Mouse (Mus musculus) left cerebral cortex, postnatal 14 days (tissue): ENCODE measurements around the gene Sema3f. TPM values are rescaled to one million over a fixed set of nuclear protein-coding genes. Genes with fewer than 3 reads are reported as not detected.
A peak's percentile ranks its signal among the peaks of the same experiment; 100 is the strongest.

Source experiments
- DNase-seq, 2 experiments: peaks; one replicate each; pipeline ENCODE4 v3.0.0; 2021 to 2022; ENCODE audit warnings: low spot score in 2 of 2, mixed read lengths in 1 of 2
- intact Hi-C: fragments of 180-260 bp; cut with DNase I; formaldehyde crosslinking; loops from one replicate; pipeline ENCODE4 v1.15.1; 2025
- long read RNA-seq, 2 experiments: library from polyadenylated mRNA; stranded (forward); transcript quantifications; one replicate each; pipeline ENCODE4 v2.0.0; 2021
- total RNA-seq, 2 experiments: library from RNA; stranded (reverse); gene quantifications; 2 replicates each; pipeline ENCODE4 v1.2.3; 2021

The Sema3f gene
- 10 to 100 TPM; 11.7 to 16.2 TPM for total RNA-seq
- long read RNA-seq, experiment 1, partial matches to known transcripts: 1 of 10 reads
- long read RNA-seq, experiment 1, other reads (novel, unspliced or antisense): 9 of 10 reads
- long read RNA-seq, experiment 2, partial matches to known transcripts: 0 of 4 reads
- long read RNA-seq, experiment 2, other reads (novel, unspliced or antisense): 4 of 4 reads

DNA sequence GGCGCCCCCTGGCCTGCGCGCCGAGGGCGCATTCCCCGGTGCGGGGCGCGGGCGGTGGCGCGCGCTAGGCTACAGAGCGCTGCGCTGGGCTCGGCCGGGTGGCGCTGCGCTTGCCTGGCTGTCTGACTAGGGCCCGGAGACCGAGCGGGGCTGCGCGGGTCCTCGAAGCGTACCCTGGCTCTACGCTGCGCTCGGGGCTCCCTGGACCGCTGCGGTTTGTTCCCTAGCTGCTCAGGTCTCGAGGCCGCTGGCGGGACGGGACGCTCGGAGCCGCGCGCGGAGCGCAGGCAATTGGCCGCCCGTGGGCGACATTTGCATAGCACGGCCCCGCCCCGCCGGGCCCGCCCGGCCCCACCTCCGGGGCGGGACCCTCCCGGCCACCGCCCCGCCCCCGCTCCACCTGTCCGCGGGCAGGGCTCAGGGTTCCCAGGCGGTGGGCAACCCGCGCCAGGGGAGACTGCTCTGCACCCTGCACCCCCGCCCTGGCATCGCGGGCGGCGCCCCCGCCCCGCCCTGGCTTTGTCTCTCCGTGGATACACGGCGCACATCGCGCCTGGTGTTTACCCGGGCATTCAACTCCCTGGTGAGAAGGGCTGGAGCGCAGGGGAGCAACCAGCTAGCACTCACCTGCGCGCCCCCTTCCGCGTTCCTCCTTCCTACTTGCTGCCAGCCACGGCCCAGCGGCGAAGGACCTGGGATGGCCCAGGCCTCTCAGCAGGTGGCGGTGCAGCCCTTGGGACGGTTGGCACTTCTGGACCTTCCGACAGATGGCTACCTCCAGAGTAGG is at the start of gene Sema3f:
Gene Sema3f (minus strand): TSS at position 779 of the 787 bp plus-strand sequence.
- peak; percentile 47 to 67 for DNase-seq
- intact Hi-C loops: no loop called here

DNA sequence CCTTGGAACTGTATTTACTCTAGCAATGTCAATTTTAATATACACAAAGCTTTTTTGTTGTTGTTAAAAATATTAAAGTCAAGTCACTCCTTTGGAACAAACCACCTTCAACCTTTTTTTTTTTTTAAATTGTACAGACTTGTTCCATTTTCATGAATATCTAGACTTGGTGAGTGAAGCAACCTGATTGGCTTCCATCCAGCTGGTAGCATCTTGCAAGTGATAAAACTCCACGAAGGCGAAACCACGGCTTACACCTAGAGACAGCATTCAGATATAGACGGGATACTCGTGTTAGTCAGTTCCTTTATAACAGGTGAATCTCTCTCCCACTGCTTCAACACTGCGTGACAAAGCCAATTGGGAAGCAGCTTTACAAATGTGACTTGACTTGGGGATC is 49.3 kb upstream of the Sema3f start:
- intact Hi-C loops: no loop called here
- DNase-seq: no peak

DNA sequence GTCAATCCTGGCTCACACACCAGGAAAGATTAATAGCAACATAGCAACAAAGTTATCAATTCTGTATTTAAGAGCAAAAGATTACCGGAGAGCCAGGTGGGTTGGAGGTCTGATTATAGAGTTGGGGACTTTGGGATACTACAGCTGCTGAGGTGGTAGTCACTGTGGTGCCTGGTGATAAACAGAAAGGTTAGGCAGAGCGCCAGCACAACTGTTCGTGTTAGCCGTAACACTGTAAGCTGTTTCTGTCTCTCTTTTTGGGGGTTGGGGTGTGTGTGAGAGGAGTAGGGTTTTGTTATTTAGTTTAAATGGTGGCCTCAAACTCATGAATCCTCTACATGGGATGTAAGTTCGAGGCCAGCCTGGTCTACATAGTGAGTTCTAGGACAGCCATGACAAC is 40.1 kb upstream of the Sema3f start:
- intact Hi-C loops: no loop called here
- DNase-seq: no peak

DNA sequence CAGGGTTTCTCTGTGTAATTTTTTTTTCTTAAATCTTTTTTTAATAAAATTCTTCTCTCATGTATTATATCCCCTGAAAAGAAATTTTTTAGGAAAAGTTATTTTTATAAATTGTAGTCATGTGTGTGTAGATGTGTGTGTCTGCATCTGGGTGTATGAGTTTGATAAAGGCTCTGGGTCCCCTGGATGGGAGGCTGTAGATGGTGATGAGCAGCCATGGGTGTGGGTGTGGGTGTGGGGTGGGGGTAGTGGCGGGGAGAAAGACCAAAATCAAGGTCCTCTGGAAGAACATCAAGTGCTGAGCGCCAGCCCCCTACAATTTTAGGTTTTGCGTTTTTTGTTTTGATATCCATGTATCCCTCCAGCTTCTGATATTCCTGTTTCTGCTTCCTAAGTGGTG is 37.8 kb upstream of the Sema3f start:
- intact Hi-C loops: no loop called here
- DNase-seq: no peak

DNA sequence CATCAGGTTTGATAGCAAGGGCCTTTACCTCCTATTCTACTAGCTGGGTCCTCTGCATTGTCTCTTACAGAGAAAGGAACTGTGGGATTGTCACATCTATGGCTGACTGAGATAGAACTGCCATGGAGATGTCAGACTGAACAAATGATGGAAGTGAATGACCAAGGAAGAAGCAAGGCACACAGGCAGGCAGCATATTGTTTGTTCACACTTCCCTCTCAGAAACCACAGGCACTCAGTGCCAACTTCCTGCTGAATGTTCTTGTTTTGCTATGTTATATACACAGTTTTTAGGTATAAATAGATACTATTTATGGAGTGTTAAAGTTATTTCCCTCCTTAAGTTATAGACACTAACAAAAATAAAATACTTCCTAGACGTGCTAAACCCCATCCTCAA is 37.0 kb upstream of the Sema3f start:
- intact Hi-C loops: no loop called here
- DNase-seq: no peak

DNA sequence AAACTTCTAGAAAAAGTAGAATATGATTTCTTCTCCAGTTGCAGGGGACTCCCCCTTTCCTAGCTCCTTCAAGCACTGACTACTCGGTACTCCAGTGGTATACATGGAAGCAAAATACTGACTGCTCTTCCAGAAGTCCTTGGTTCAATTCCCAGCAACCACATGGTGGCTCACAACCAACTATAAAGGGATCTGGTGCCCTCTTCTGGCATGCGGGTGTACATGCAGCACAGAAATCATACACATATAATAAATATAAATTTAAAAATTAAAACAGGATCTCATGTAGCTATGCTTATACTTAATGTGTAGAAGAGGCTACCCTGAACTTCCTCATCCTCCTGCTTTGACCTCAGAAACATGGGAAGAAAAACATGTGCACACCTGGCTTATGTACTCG is 36.4 kb upstream of the Sema3f start:
- intact Hi-C loops: no loop called here
- no peak for DNase-seq

DNA sequence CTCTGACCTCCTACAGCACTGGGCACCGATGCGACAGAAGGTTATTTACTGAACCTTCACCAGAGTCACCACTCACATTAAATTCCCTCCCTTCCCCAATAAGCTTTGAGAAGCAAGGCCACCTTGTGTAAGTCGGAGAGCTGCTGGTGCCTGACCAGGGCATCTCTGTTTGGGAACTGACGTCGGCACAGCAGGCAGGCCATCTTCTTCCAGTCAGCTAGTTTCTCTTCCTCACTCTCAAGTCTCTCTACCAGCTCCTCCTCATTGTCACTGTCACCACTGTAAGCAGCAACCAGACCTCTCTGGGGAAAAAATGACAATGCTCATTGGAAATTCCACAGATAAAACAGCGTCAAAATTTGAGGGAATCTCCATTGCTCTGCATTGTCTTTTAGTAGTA is 33.8 kb upstream of the Sema3f start:
- intact Hi-C loops: no loop called here
- DNase-seq: no peak

DNA sequence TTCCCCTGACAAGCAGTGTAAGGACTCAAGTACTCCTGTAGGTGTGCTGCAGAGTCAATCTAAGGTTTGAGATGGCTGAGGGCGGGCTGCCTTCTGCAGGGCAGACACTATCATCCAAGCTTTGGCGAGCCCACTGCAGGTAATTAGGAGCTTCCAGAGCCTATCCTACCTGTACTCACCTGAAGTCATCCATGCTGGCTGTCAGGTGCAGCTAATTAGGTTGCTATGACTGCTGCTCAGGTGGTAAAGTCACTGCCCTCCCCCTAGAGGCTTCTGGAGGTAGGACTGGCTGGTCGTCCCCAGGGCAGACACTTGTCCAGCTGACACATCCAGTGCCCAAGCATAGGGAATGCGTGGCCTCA is 28.5 kb upstream of the Sema3f start:
- peak; percentile 34 to 45 for DNase-seq
- intact Hi-C loops: loop anchor here (1.0 to 5.0 kb wide), 2 partner anchors 54 to 137 kb away; no protein-coding TSS in a partner anchor

DNA sequence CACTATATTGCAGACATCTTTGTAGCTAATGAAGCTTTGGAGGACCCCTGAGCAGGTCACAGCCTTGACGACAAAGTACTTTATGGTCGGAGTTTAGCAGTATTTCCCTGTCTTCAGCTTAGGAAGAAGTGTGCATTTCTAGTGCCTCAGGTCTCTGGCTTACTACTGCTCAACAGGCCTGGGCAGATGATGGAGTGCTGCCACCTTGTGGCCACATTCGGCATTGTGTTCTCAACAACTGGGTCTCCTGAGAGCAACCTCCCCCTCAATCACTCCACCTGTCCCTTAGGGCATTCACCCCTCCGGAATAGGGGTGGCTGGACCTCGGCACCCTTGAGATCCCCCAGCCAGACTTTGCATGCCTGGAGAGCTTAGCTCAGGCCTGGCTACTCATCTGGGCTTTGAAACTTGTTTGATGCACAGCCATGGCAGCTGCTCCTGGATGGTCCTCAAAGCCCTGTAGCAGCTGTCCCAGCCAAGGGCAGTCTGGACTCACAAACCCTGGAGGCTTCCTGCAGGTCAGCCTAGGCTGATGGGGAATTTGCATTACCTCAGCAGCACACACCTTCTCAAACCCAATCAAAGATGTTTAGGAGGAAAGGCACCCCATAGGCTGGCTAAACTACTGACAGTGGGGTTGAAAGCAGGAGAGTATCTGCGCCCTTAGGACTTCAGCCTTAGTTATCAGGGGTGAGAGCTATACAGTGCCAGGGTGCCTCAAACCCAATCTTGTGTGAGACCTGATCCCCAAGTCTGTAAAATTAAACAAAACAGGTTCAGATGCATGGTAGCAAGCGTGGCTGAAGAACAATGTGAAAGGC is 28.0 kb upstream of the Sema3f start:
- DNase-seq: peak; percentile 92 to 95
- intact Hi-C loops: loop anchor here (1.0 to 5.0 kb wide), 2 partner anchors 53 to 136 kb away; no protein-coding TSS in a partner anchor

DNA sequence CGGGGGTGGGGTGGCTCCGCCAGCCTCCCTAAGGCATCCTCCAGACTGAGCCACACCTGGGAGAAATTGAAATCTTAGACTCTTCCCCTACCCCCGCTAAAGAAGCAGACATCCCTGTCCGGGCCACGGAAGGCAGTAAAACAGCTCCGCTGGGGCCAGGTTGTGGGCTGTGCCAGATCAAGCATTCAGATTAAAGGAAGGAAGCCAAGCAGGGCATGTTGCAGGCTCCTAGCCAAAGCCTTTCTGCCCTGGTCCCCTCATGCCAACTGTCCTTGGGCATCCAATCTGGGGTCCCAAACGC is 25.9 kb upstream of the Sema3f start:
- intact Hi-C loops: loop anchor here (5.0 kb wide), 1 partner anchor 134 kb away; no protein-coding TSS in a partner anchor
- DNase-seq: no peak

DNA sequence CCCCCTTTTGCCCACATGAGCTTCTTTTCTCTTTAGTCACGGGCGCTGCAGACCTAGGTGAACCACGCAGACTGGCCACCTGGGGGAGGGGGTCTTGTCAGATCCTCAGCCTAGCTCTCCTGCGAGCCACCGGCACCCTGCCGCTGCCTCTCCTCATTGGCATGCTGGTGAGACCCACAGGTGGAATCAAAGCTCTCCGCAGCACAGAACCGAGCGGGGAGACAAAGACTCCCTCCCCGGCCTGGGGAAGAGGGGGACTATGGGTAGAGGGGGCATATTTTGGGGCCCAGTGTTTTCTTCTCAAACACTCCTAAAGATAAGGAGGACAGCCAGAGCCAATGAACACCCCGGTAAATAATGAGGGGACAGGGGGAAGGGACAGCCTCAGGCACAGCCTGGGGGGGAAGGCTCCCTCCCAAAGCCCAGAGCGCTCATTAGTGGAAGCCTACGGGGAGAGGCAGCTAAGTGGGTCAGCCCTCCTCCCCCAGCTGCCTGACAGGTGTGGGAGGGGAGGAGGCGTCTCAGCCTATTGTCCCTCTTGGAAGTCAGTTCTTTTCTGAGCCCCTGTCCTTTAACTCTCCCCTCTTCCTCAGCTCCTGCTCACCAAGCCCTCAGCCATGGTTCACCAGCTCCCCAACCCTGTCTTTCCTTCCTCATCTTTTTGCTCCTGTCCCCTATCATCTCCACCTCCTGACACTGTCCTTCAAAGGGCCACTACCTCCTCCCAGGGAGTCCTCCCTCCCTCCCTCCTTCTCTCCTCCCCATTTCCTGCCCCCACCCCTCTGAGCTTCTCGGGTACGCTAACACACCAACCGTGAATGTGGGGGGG is 25.3 kb upstream of the Sema3f start:
- intact Hi-C loops: loop anchor here (5.0 kb wide), 1 partner anchor 133 kb away; no protein-coding TSS in a partner anchor
- peak in 1 of 2 experiments; percentile 37 for DNase-seq

DNA sequence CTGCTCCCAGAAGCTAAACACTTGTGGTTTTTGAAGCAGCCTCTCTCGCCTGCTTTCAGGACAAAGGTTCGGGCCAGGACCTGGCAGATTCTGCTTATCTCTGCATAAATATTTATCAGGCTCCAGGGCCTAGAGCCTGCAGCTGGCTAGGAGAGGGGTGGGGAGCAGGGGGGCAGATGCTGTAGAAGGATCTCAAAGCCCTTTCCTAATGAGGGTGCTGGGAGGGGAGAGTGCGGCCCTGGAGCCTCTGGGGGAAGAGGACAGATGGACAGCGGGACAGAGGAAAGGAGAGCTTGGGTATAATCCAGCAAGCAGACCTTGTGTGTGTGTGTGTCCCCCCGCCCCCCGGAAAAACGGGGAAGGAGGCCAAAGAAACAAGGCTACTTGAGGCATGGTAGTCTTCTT is 24.3 kb upstream of the Sema3f start:
- intact Hi-C loops: loop anchor here (5.0 kb wide), 1 partner anchor 87 kb away; no protein-coding TSS in a partner anchor
- DNase-seq: no peak

DNA sequence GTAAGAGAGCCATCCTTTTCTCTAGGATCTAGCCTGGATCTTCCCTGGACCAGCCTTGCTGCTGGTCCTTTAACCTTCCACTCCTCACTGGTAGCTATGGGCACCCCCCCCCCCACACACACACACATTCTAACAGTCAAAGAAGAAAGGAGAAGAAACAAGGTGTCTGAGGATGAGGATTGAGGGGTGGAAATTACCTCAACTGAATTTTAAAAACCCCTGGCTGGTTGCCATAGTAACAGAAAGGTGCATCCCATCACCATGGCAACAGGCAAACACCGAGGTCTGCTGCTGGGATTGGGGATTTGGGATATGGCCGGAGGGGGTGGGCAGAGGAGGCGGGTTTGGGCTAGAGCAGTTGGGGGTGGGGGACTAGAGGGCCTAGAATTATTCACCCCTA is 19.4 kb upstream of the Sema3f start:
- no peak for DNase-seq

DNA sequence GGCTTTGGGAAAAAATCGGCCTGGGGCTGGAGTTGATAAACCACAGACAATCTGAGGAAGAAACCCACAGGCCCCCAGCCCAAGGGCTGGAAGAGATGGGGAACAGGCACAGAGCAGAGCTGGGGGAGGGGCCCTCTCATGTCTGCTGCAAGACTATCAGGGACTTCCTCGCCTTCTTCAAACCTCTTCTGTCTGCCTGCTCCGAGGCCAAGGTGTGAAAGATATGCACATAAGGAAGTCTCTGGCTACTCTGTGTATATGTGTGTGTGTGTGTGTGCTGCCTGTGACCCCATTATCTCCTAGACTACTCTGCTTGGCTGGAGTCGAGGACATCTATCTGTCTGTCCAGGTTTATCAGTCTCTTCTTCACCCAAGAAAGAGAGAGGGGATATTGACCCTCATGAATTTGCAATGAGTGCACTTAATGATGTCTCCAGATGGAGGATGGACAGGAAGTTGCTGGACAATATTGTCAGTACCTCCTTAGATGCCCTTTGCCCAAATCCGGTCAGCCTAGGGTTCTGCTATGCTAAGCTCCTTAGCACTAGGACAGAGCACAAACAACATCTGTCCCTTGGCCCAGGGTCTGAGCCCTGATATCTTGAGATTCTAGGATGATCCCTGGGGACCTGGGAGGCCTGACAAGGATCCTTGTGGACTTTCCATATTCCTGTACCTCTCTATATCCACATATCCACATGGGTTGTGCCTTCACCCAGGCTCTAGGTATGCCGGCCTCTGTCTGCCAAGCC is 18.8 kb upstream of the Sema3f start:
- intact Hi-C loops: no loop called here
- DNase-seq: no peak

More for the DNA sequence above, 19.4 kb upstream of the Sema3f start:
- intact Hi-C loops: loop anchor here (5.0 kb wide), 1 partner anchor 82 kb away; no protein-coding TSS in a partner anchor

DNA sequence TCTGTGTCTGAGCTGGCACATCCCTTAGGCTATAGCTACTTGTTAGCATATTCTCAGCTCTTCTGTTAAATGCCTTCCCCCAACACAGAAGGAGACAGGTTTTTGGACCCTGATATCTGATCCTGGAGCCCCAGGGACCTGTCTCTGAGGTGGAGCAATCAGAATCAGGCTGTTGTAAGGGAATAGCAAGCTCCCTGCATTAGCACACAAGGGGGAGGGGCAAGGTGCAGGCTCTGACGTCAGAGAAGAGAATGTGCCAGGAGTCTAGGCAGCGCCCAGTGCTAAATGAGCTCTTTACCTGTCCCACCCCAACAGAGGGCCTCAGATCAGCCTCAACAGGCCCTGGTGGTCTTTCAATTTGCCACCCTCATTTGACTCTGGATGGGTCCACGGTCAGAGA is 16.8 kb upstream of the Sema3f start:
- intact Hi-C loops: no loop called here
- DNase-seq: no peak

DNA sequence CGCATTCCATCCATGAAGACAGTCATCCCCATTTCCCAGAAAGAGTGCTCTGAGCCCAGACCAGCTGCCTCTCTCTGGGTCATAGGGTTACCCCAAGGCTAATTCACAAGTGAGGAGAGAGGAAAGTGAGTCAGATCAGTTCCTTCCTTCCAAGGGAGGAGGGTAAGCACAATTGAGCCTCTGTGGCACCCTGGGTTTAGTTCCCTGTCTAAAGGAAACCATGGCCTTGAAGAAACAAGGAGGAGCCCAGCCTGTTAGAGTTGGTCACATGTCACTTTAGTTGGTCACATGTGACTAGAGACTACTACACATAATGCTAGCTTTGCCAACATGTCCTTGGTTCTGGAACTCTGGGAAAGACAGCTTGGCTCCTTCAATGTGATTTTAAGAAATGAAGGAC is 14.5 kb upstream of the Sema3f start:
- no peak for DNase-seq
- intact Hi-C loops: no loop called here

DNA sequence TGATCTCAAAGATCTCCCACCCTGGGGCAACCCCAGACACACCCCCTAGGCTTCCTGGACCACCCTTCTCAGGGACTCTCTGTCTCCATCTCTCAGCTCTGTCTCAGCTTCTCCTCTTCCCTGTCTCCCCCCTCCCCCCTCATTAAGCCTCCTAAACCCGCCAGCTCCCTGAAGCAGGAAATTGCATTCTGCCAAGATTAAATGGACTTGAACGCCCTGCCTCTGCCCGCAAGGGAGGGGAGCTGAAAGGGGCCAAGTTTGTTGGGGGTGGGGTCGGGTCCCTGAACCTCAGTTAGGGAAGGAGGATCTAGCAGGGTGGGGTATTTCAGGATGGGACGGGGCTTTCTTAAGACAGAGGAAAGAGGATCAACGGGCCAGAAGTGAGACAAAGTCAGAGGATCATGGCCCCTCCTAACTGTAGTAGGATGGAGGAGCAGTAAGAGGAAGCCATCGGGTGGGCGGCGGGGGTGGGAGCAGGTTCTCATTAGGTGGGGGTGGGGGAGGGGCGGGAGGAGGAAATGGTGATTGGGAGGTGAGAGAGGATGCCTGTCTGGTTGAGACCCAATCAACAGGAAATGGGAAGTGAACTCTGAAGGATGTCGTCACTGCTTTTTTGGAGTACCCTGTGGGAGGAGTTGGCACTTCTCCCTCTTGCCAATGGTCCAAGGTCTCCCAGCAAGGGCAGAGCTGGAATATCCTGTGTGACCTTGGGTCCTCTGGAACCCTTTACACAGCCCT is 13.7 kb upstream of the Sema3f start:
- DNase-seq: no peak
- intact Hi-C loops: no loop called here

DNA sequence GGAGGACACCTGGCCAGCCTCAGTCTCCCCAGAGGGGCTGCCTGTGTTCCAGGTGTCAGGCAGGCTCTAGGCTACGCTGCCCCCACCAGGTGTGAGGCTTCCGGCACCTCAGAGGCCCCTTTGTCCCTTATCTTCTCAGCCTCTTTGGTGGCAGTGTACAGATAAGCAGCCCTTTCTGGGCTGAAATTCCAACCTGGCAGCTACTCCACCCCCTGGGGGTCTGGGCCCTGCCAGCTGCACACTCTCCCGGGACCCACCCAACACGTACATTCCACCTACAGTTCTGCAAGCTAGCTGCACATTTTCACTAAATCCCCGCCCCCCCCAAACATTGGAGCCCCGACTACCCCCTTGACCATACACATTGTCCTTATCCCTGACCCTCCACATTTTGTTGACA is 13.0 kb upstream of the Sema3f start:
- intact Hi-C loops: no loop called here

More for the DNA sequence above, 13.0 kb upstream of the Sema3f start:
- DNase-seq: no peak
